Comparison of ENCODE assay signal across 9 mouse cellular contexts in genomic region chr9:24780929-24781441, GRCm38 (mm10). TPM values are rescaled to one million over a fixed set of nuclear protein-coding genes. Genes with fewer than 3 reads are reported as not detected.
A peak's percentile ranks its signal among the peaks of the same experiment; 100 is the strongest.
DNase-seq lines count a peak whose midpoint lies in the region; ATAC-seq and TF ChIP-seq lines count a peak whose summit lies in the region.
"Had no signal": no experiment of that assay in that cellular context is flagged by ENCODE, and none has a peak within 500 bp of the region (broad histone marks: within the 10 kb centered on the region; RNA-seq: fewer than 3 reads in every experiment).

No protein-coding gene starts in this region.

- peak overlapping the region; percentile 70 for H3K4me2 ChIP-seq in hindbrain, embryonic 11.5 days (replicated peaks; ENCODE audit: low read depth, low read length)
- H3K4me2 ChIP-seq in midbrain, embryonic 13.5 days (replicated peaks) = peak overlapping the region; percentile 67

- H3K36me3 ChIP-seq in hindbrain, embryonic 11.5 days (ENCODE audit: control insufficient read depth, insufficient read depth, low read length) = no peaks in the 10 kb centered on the region
- no peaks in the 10 kb centered on the region for H3K36me3 ChIP-seq in midbrain, embryonic 13.5 days

- intact Hi-C loops in gastrocnemius, adult 2 months (cut with DNase I) = no loop called here

- peak; percentile 80 for ATAC-seq in hindbrain, embryonic 11.5 days (ENCODE audit: low FRiP score)
- peak; percentile 85 for ATAC-seq in midbrain, embryonic 13.5 days

- H3K27ac ChIP-seq in gastrocnemius, adult 2 months = no peak overlapping the region
- H3K27ac ChIP-seq in hindbrain, embryonic 11.5 days (ENCODE audit: low read depth, low read length) = no peak overlapping the region
- H3K27ac ChIP-seq in midbrain, embryonic 13.5 days = no peak overlapping the region

- peaks cover 6% of the 10 kb centered on the region for H3K4me1 ChIP-seq in hindbrain, embryonic 11.5 days (replicated peaks; ENCODE audit: control insufficient read depth, insufficient read depth, low read length)
- peaks cover 18% of the 10 kb centered on the region for H3K4me1 ChIP-seq in midbrain, embryonic 13.5 days (replicated peaks)

- H3K9ac ChIP-seq in hindbrain, embryonic 11.5 days (ENCODE audit: low read depth, low read length) = no peak overlapping the region; the same call in 1 of the 2 replicates
- H3K9ac ChIP-seq in midbrain, embryonic 13.5 days (replicated peaks) = no peak overlapping the region

- TF ChIP-seq CTCF in gastrocnemius, adult 2 months (IDR thresholded peaks at IDR 0.05) = no peak

- peak overlapping the region; percentile 48 for H3K4me3 ChIP-seq in gastrocnemius, adult 2 months
- peak overlapping the region; percentile 37 for H3K4me3 ChIP-seq in hindbrain, embryonic 11.5 days (ENCODE audit: low read depth, low read length)
- peak overlapping the region; percentile 40 for H3K4me3 ChIP-seq in midbrain, embryonic 13.5 days (replicated peaks)
- H3K4me3 ChIP-seq: erythroblast, embryonic 14.5 days had no signal

- peaks cover 68% of the 10 kb centered on the region for H3K27me3 ChIP-seq in hindbrain, embryonic 11.5 days (ENCODE audit: control insufficient read depth, insufficient read depth, low read length)
- H3K27me3 ChIP-seq in midbrain, embryonic 13.5 days = peaks cover 77% of the 10 kb centered on the region

- WGBS in hindbrain, embryonic 11.5 days = under 1% methylated on average over 30 of the region's 32 CpGs
- WGBS in midbrain, embryonic 13.5 days = under 1% methylated on average over 22 of the region's 32 CpGs

- DNase-seq in gastrocnemius, adult 2 months = no peak
- DNase-seq in gastrocnemius, adult 18-20 months (ENCODE audit: low spot score) = no peak
- DNase-seq in embryo, embryonic 11 days = peak; percentile 74
- peak; percentile 68 for DNase-seq in hindbrain, embryonic 11.5 days (ENCODE audit: low spot score)
- no peak for DNase-seq in c-Kit-positive CD71-positive TER-119-positive erythroid progenitor cells, embryonic 14.5 days (ENCODE audit: low spot score)
- DNase-seq in thymus, adult 18-20 months = no peak
- no peak for DNase-seq in thymus, postnatal 10 days (ENCODE audit: low spot score in 2 of 2)

- no peaks in the 10 kb centered on the region for H3K9me3 ChIP-seq in hindbrain, embryonic 11.5 days (ENCODE audit: control insufficient read depth, low read length)
- H3K9me3 ChIP-seq in midbrain, embryonic 13.5 days = no peaks in the 10 kb centered on the region; the same call in 1 of the 2 replicates

RNA-seq across cellular contexts. Expression of gene Tbx20, which starts 6.9 kb away (rescaled TPM):
- total RNA-seq in gastrocnemius, adult 2 months (2021) = not detected
- total RNA-seq in gastrocnemius, adult 18-20 months (2021) = not detected
- 1.7 and 4.3 TPM in 2 replicates for polyA plus RNA-seq in hindbrain, embryonic 11.5 days (2014; fragmentation: Nextera tagmentation; extraction: Ambion mirVana)
- polyA plus RNA-seq in midbrain, embryonic 13.5 days (2015; fragmentation: Nextera tagmentation; extraction: Ambion mirVana) = 0.08 and 0.15 TPM in 2 replicates
- polyA plus RNA-seq: erythroblast, embryonic 14.5 days had no signal

Comparison
In these comparisons a context has a peak if more than half of its experiments do, and no peak if none do; other contexts are left out.
1. DNase-seq: peak in embryo, embryonic 11 days (single experiment) and hindbrain, embryonic 11.5 days (single experiment); none in gastrocnemius, adult 2 months (single experiment), gastrocnemius, adult 18-20 months (single experiment), c-Kit-positive CD71-positive TER-119-positive erythroid progenitor cells, embryonic 14.5 days (single experiment), thymus, adult 18-20 months (0 of 2) and thymus, postnatal 10 days (0 of 2).
2. Peak in every context shown above with its lines, with median percentiles within 50 percentile points of each other: H3K4me3 ChIP-seq.